ENCODE assay signal across 11 mouse cellular contexts in genomic region chr7:28756079-28756478, GRCm38 (mm10). TPM values are rescaled to one million over a fixed set of nuclear protein-coding genes. Genes with fewer than 3 reads are reported as not detected.
DNase-seq lines count a peak whose midpoint lies in the region; ATAC-seq and TF ChIP-seq lines count a peak whose summit lies in the region.
"Had no signal": no experiment of that assay in that cellular context is flagged by ENCODE, and none has a peak within 500 bp of the region (broad histone marks: within the 10 kb centered on the region; RNA-seq: fewer than 3 reads in every experiment).

Ccer2 (plus strand) TSS chr7:28756174.

- WGBS in lung, embryonic 14.5 days: 3% methylated on average over 17 of the region's 17 CpGs
- WGBS in forebrain, embryonic 16.5 days: 4% methylated on average over 17 of the region's 17 CpGs
- 6% methylated on average over 17 of the region's 17 CpGs for WGBS in liver, embryonic 12.5 days (ENCODE audit: insufficient replicate concordance)
- WGBS in stomach, embryonic 14.5 days: 4% methylated on average over 17 of the region's 17 CpGs

- no peak within 1 kb of the TSS for H3K27ac ChIP-seq in lung, embryonic 14.5 days (ENCODE audit: low read depth)
- no peak within 1 kb of the TSS for H3K27ac ChIP-seq in forebrain, embryonic 16.5 days (ENCODE audit: low read length)
- no peak within 1 kb of the TSS for H3K27ac ChIP-seq in liver, embryonic 12.5 days
- H3K27ac ChIP-seq in stomach, embryonic 14.5 days (ENCODE audit: low read length): no peak within 1 kb of the TSS

- ATAC-seq in lung, embryonic 14.5 days (ENCODE audit: insufficient read depth): no peak; the same call in 1 of the 2 replicates
- ATAC-seq in forebrain, embryonic 16.5 days: no peak
- ATAC-seq in liver, embryonic 12.5 days: no peak
- peak; percentile 35; the same call in 1 of the 2 replicates for ATAC-seq in stomach, embryonic 14.5 days (ENCODE audit: insufficient number of reproducible peaks, insufficient read depth, low FRiP score, low read depth)

- DNase-seq in lung, embryonic 14.5 days: no peak
- no peak for DNase-seq in lung, postnatal 10 days
- DNase-seq in adrenal gland, adult 8-10 months: no peak
- DNase-seq in layer of hippocampus, adult 9-10 months (ENCODE audit: low spot score): no peak
- no peak for DNase-seq in spleen, adult 18-20 months

- H3K4me2 ChIP-seq in lung, embryonic 14.5 days: peak within 1 kb of the TSS; percentile 23; the same call in 1 of the 2 replicates
- H3K4me2 ChIP-seq in forebrain, embryonic 16.5 days (ENCODE audit: low read length): 0 out of 2 replicates have a peak within 1 kb of the TSS, but pooled peaks have one; percentile 16
- 0 out of 2 replicates have a peak within 1 kb of the TSS, but pooled peaks have one; percentile 6 for H3K4me2 ChIP-seq in liver, embryonic 12.5 days
- H3K4me2 ChIP-seq in stomach, embryonic 14.5 days (replicated peaks; ENCODE audit: low read depth, low read length): peak within 1 kb of the TSS; percentile 18; the same call in 1 of the 2 replicates

- H3K9me3 ChIP-seq in lung, embryonic 14.5 days (ENCODE audit: low read depth, low read length): no peaks in the 10 kb centered on the region
- H3K9me3 ChIP-seq in forebrain, embryonic 16.5 days (ENCODE audit: control insufficient read depth, low read length): no peaks in the 10 kb centered on the region
- H3K9me3 ChIP-seq in liver, embryonic 12.5 days (replicated peaks): no peaks in the 10 kb centered on the region
- no peaks in the 10 kb centered on the region for H3K9me3 ChIP-seq in stomach, embryonic 14.5 days (ENCODE audit: control insufficient read depth, low read depth, low read length)

- peaks cover 9% of the 10 kb centered on the region; the same call in 1 of the 2 replicates for H3K27me3 ChIP-seq in lung, embryonic 14.5 days (ENCODE audit: insufficient read depth, low read length)
- peaks cover 13% of the 10 kb centered on the region; the same call in 1 of the 2 replicates for H3K27me3 ChIP-seq in forebrain, embryonic 16.5 days (replicated peaks; ENCODE audit: control insufficient read depth, insufficient read depth, low read length)
- H3K27me3 ChIP-seq in liver, embryonic 12.5 days (replicated peaks): peaks cover 31% of the 10 kb centered on the region
- H3K27me3 ChIP-seq in stomach, embryonic 14.5 days (ENCODE audit: control insufficient read depth, insufficient read depth, low read length): no peaks in the 10 kb centered on the region; the same call in 1 of the 2 replicates

- no peak within 1 kb of the TSS for H3K9ac ChIP-seq in lung, embryonic 14.5 days
- H3K9ac ChIP-seq in forebrain, embryonic 16.5 days (replicated peaks; ENCODE audit: low read depth, low read length): peak within 1 kb of the TSS; percentile 44
- no peak within 1 kb of the TSS for H3K9ac ChIP-seq in liver, embryonic 12.5 days
- H3K9ac ChIP-seq in stomach, embryonic 14.5 days (replicated peaks; ENCODE audit: low read depth, low read length): no peak within 1 kb of the TSS

- TF ChIP-seq CTCF in lung, embryonic 14.5 days (IDR thresholded peaks at IDR 0.05; ENCODE audit: low read depth): no peak

- H3K36me3 ChIP-seq in lung, embryonic 14.5 days (ENCODE audit: insufficient read depth): peaks cover 36% of the 10 kb centered on the region; the same call in 1 of the 2 replicates
- peaks cover 7% of the 10 kb centered on the region for H3K36me3 ChIP-seq in forebrain, embryonic 16.5 days (ENCODE audit: control insufficient read depth, insufficient read depth)
- H3K36me3 ChIP-seq in liver, embryonic 12.5 days: peaks cover 54% of the 10 kb centered on the region
- H3K36me3 ChIP-seq in stomach, embryonic 14.5 days (ENCODE audit: control insufficient read depth, insufficient read depth, low read length): peaks cover 5% of the 10 kb centered on the region; the same call in 1 of the 2 replicates

- H3K4me3 ChIP-seq in lung, embryonic 14.5 days (ENCODE audit: low read depth, low read length): no peak within 1 kb of the TSS
- H3K4me3 ChIP-seq in forebrain, embryonic 16.5 days (replicated peaks; ENCODE audit: low read length): 0 out of 2 replicates have a peak within 1 kb of the TSS, but pooled peaks have one; percentile 6
- no peak within 1 kb of the TSS for H3K4me3 ChIP-seq in liver, embryonic 12.5 days
- peak within 1 kb of the TSS; percentile 6; the same call in 1 of the 2 replicates for H3K4me3 ChIP-seq in stomach, embryonic 14.5 days (ENCODE audit: low read depth, low read length)

- H3K4me1 ChIP-seq in lung, embryonic 14.5 days (ENCODE audit: insufficient read depth): no peaks in the 10 kb centered on the region
- H3K4me1 ChIP-seq in forebrain, embryonic 16.5 days (replicated peaks; ENCODE audit: control insufficient read depth, insufficient read depth, low read length): peaks cover 4% of the 10 kb centered on the region
- peaks cover 4% of the 10 kb centered on the region for H3K4me1 ChIP-seq in liver, embryonic 12.5 days
- peaks cover 6% of the 10 kb centered on the region; the same call in 1 of the 2 replicates for H3K4me1 ChIP-seq in stomach, embryonic 14.5 days (ENCODE audit: control insufficient read depth, insufficient read depth, low read length)

RNA-seq across cellular contexts. Expression of gene Ccer2, which starts in this region (rescaled TPM):
- not detected in 2 replicates for polyA plus RNA-seq in lung, embryonic 14.5 days (2014; fragmentation: Nextera tagmentation; extraction: Ambion mirVana)
- not detected in 2 replicates for polyA plus RNA-seq in forebrain, embryonic 16.5 days (2015; fragmentation: Nextera tagmentation; extraction: Ambion mirVana)
- polyA plus RNA-seq in liver, embryonic 12.5 days (2016; fragmentation: Nextera tagmentation; extraction: Ambion mirVana): not detected in 2 replicates
- not detected in 2 replicates for polyA plus RNA-seq in stomach, embryonic 14.5 days (2014; fragmentation: Nextera tagmentation; extraction: Ambion mirVana)
- total RNA-seq in adrenal gland, adult 8-10 months (2022): not detected
- total RNA-seq: liver, adult 2 months; MEL had no signal
- polyA plus RNA-seq: heart, postnatal 0 days; liver, adult 2 months had no signal

Comparison
In these comparisons a context has a peak if more than half of its experiments do, and no peak if none do; other contexts are left out.
1. Peak in ATAC-seq, H3K4me3 ChIP-seq and H3K4me2 ChIP-seq in stomach, embryonic 14.5 days; RNA of the gene not detected or under 1 TPM.